Mouse (Mus musculus) midbrain, embryonic 10.5 days (tissue): ENCODE results near the gene Rc3h2. TPM values are rescaled to one million over a fixed set of nuclear protein-coding genes. Genes with fewer than 3 reads are reported as not detected.

Experiments
- polyA plus RNA-seq: library from polyadenylated mRNA; unstranded; fragments of >200 nt; fragmentation: Nextera tagmentation; extraction: Ambion mirVana; gene quantifications from 2 replicates; pipeline ENCODE4 v1.2.1, GENCODE M21; 2016

The Rc3h2 gene
- polyA plus RNA-seq, 1 experiment from 2014 or later, result 16.1 TPM

Other genes starting within 250 kb of the Rc3h2 start
- gene Olfr365, start 234.7 kb downstream of the Rc3h2 start, polyA plus RNA-seq, result not detected in 2 replicates
- gene Olfr366, start 211.3 kb downstream of the Rc3h2 start, polyA plus RNA-seq, result not detected in 2 replicates
- not detected in 2 replicates for gene Olfr368, start 96.4 kb downstream of the Rc3h2 start, polyA plus RNA-seq
- 54.6 and 61.5 TPM in 2 replicates for gene Pdcl, start 63.6 kb downstream of the Rc3h2 start, polyA plus RNA-seq
- gene Zbtb26, start 20.2 kb upstream of the Rc3h2 start, polyA plus RNA-seq, result 9.2 and 11.0 TPM in 2 replicates
- 5.9 and 7.3 TPM in 2 replicates for gene Zbtb6, start 20.3 kb upstream of the Rc3h2 start, polyA plus RNA-seq
- gene Rabgap1, start 20.4 kb upstream of the Rc3h2 start, polyA plus RNA-seq, result 43.4 and 47.2 TPM in 2 replicates
- 1.1 and 1.8 TPM in 2 replicates for gene Gpr21, start 93.4 kb upstream of the Rc3h2 start, polyA plus RNA-seq